25 mouse cellular contexts compared by ENCODE assay signal in genomic region chr3:146237676-146238075, GRCm38 (mm10). TPM values are rescaled to one million over a fixed set of nuclear protein-coding genes. Genes with fewer than 3 reads are reported as not detected.
DNase-seq lines count a peak whose midpoint lies in the region; ATAC-seq lines count a peak whose summit lies in the region.
"Had no signal": no experiment of that assay in that cellular context is flagged by ENCODE, and none has a peak within 500 bp of the region (broad histone marks: within the 10 kb centered on the region; RNA-seq: fewer than 3 reads in every experiment).

No protein-coding gene starts in this region.

- no peak overlapping the region for H3K4me3 ChIP-seq in neural tube, embryonic 13.5 days
- no peak overlapping the region for H3K4me3 ChIP-seq in neural tube, embryonic 15.5 days (replicated peaks)
- H3K4me3 ChIP-seq in kidney, embryonic 16.5 days (ENCODE audit: low read length), result no peak overlapping the region
- H3K4me3 ChIP-seq: hindbrain, embryonic 15.5 days; limb, embryonic 15.5 days; megakaryocyte, embryonic 14.5 days; neural tube, embryonic 12.5 days; stomach, embryonic 15.5 days had no signal

- peak; percentile 45 to 48 for DNase-seq in cerebellum, postnatal 14 days
- no peak for DNase-seq in cerebellum, postnatal 36 days
- peak; percentile 9 to 45 for DNase-seq in kidney, postnatal 4 days
- DNase-seq in layer of hippocampus, postnatal 10 days (ENCODE audit: low spot score in 2 of 2), result no peak
- DNase-seq in cerebellum, postnatal 4 days (ENCODE audit: low spot score in 2 of 2), result no peak
- DNase-seq: adrenal gland, postnatal 14 days; cerebellum, adult 11 months; cerebellum, postnatal 25 days; forebrain, postnatal 0 days; heart, postnatal 4 days; lung, embryonic 14.5 days; lung, postnatal 36 days; midbrain, embryonic 14.5 days; right cerebral cortex, postnatal 4 days; thymus, postnatal 36 days had no signal

- no peak overlapping the region for H3K27ac ChIP-seq in neural tube, embryonic 13.5 days (replicated peaks)
- no peak overlapping the region for H3K27ac ChIP-seq in neural tube, embryonic 15.5 days (replicated peaks)
- H3K27ac ChIP-seq in kidney, embryonic 16.5 days (ENCODE audit: low read length), result no peak overlapping the region
- H3K27ac ChIP-seq: hindbrain, embryonic 15.5 days; limb, embryonic 15.5 days; liver, embryonic 14.5 days; neural tube, embryonic 12.5 days; stomach, embryonic 15.5 days had no signal

- no peaks in the 10 kb centered on the region for H3K9me3 ChIP-seq in neural tube, embryonic 13.5 days
- no peaks in the 10 kb centered on the region for H3K9me3 ChIP-seq in neural tube, embryonic 15.5 days (replicated peaks)
- no peaks in the 10 kb centered on the region for H3K9me3 ChIP-seq in kidney, embryonic 16.5 days (ENCODE audit: low read length)
- H3K9me3 ChIP-seq: hindbrain, embryonic 15.5 days; limb, embryonic 15.5 days; neural tube, embryonic 12.5 days; stomach, embryonic 15.5 days had no signal

- ATAC-seq in neural tube, embryonic 13.5 days (ENCODE audit: low read depth), result 0 out of 2 replicates have a peak, but pooled peaks have one; percentile 47
- no peak for ATAC-seq in neural tube, embryonic 15.5 days (ENCODE audit: low FRiP score)
- peak; percentile 88 for ATAC-seq in kidney, embryonic 16.5 days (ENCODE audit: low FRiP score, low TSS enrichment)
- ATAC-seq: forebrain, postnatal 0 days; intestine, embryonic 16.5 days had no signal

- no peak overlapping the region for H3K4me2 ChIP-seq in neural tube, embryonic 13.5 days
- H3K4me2 ChIP-seq in neural tube, embryonic 15.5 days, result no peak overlapping the region
- H3K4me2 ChIP-seq in kidney, embryonic 16.5 days (replicated peaks; ENCODE audit: low read depth, low read length), result 0 out of 2 replicates have a peak overlapping the region, but pooled peaks have one; percentile 10
- H3K4me2 ChIP-seq: hindbrain, embryonic 15.5 days; limb, embryonic 15.5 days; lung, embryonic 14.5 days; neural tube, embryonic 12.5 days; stomach, embryonic 15.5 days had no signal

- H3K9ac ChIP-seq in neural tube, embryonic 13.5 days, result no peak overlapping the region
- H3K9ac ChIP-seq in neural tube, embryonic 15.5 days (replicated peaks), result no peak overlapping the region
- H3K9ac ChIP-seq in kidney, embryonic 16.5 days (replicated peaks; ENCODE audit: low read length), result no peak overlapping the region
- H3K9ac ChIP-seq: forebrain, postnatal 0 days; hindbrain, embryonic 15.5 days; limb, embryonic 15.5 days; liver, embryonic 14.5 days; lung, embryonic 14.5 days; neural tube, embryonic 12.5 days; stomach, embryonic 15.5 days had no signal

- no peaks in the 10 kb centered on the region for H3K36me3 ChIP-seq in neural tube, embryonic 13.5 days
- no peaks in the 10 kb centered on the region for H3K36me3 ChIP-seq in neural tube, embryonic 15.5 days
- H3K36me3 ChIP-seq in kidney, embryonic 16.5 days (ENCODE audit: insufficient read depth, low read length), result no peaks in the 10 kb centered on the region
- H3K36me3 ChIP-seq: hindbrain, embryonic 15.5 days; limb, embryonic 15.5 days; neural tube, embryonic 12.5 days; stomach, embryonic 15.5 days had no signal

- no peaks in the 10 kb centered on the region for H3K27me3 ChIP-seq in neural tube, embryonic 13.5 days
- no peaks in the 10 kb centered on the region for H3K27me3 ChIP-seq in neural tube, embryonic 15.5 days (replicated peaks)
- H3K27me3 ChIP-seq in kidney, embryonic 16.5 days (ENCODE audit: insufficient read depth, low read length), result 0 out of 2 replicates have a peak, but pooled peaks cover 2% of the 10 kb centered on the region
- H3K27me3 ChIP-seq: hindbrain, embryonic 15.5 days; limb, embryonic 15.5 days; neural tube, embryonic 12.5 days; stomach, embryonic 15.5 days had no signal

- 77% methylated on average over 5 of the region's 5 CpGs for WGBS in neural tube, embryonic 13.5 days
- WGBS in neural tube, embryonic 15.5 days, result 76% methylated on average over 5 of the region's 5 CpGs
- 52% methylated on average over 5 of the region's 5 CpGs for WGBS in kidney, embryonic 16.5 days

- peaks cover 12% of the 10 kb centered on the region for H3K4me1 ChIP-seq in neural tube, embryonic 13.5 days (replicated peaks)
- 0 out of 2 replicates have a peak, but pooled peaks cover 4% of the 10 kb centered on the region for H3K4me1 ChIP-seq in neural tube, embryonic 15.5 days
- 0 out of 2 replicates have a peak, but pooled peaks cover 3% of the 10 kb centered on the region for H3K4me1 ChIP-seq in kidney, embryonic 16.5 days (ENCODE audit: insufficient read depth, low read length)
- H3K4me1 ChIP-seq: hindbrain, embryonic 15.5 days; megakaryocyte, embryonic 14.5 days; neural tube, embryonic 12.5 days had no signal

RNA-seq across cellular contexts. Expression of gene Lpar3, which starts 16.9 kb away (rescaled TPM):
- polyA plus RNA-seq in neural tube, embryonic 13.5 days (2015; fragmentation: Nextera tagmentation; extraction: Ambion mirVana), result 0.92 and 1.5 TPM in 2 replicates
- polyA plus RNA-seq in neural tube, embryonic 15.5 days (2015; fragmentation: Nextera tagmentation; extraction: Ambion mirVana), result 0.78 and 1.3 TPM in 2 replicates
- 2.2 TPM in 2 replicates for polyA plus RNA-seq in kidney, embryonic 16.5 days (2015; fragmentation: Nextera tagmentation; extraction: Ambion mirVana)
- total RNA-seq in layer of hippocampus, postnatal 10 days (2021), result under 1 TPM; 0.47 to 0.66 TPM

Comparison
In these comparisons a context has a peak if more than half of its experiments do, and no peak if none do; other contexts are left out.
1. DNase-seq: peak in cerebellum, postnatal 14 days (2 of 2) and kidney, postnatal 4 days (2 of 2); none in cerebellum, postnatal 36 days (0 of 2), layer of hippocampus, postnatal 10 days (0 of 2) and cerebellum, postnatal 4 days (0 of 2).